Mouse (Mus musculus) telencephalon, adult 2 months (tissue): ENCODE data around the gene Pla2g4e.

Experiments used
- DNase-seq: peaks from one replicate; pipeline ENCODE4 v3.0.0-alpha.2; 2011; ENCODE audit warnings: low read depth, low spot score

The Pla2g4e gene

GRCm38 (mm10) chr2:120157606-120158005 is 87.5 kb downstream of the Pla2g4e start:
- no peak for DNase-seq

GRCm38 (mm10) chr2:120154361-120154894 is 90.7 kb downstream of the Pla2g4e start, which contains the start of gene Ehd4:
Ehd4 (minus strand) TSS chr2:120154606.
- DNase-seq, result peak; percentile 94

GRCm38 (mm10) chr2:120153586-120154360 is 91.4 kb downstream of the Pla2g4e start:
- no peak for DNase-seq

GRCm38 (mm10) chr2:120150571-120150970 is 94.6 kb downstream of the Pla2g4e start:
- DNase-seq, result no peak

GRCm38 (mm10) chr2:120149634-120150033 is 95.5 kb downstream of the Pla2g4e start:
- no peak for DNase-seq

- no peak for DNase-seq
Measured at GRCm38 (mm10) chr2:120147999-120148398, 97.1 kb downstream of the Pla2g4e start.

GRCm38 (mm10) chr2:120147364-120147763 is 97.8 kb downstream of the Pla2g4e start:
- DNase-seq, result no peak

- no peak for DNase-seq
Measured at GRCm38 (mm10) chr2:120146543-120146942, 98.6 kb downstream of the Pla2g4e start.

- DNase-seq, result no peak
Measured at GRCm38 (mm10) chr2:120144390-120144789, 100.7 kb downstream of the Pla2g4e start.

GRCm38 (mm10) chr2:120142336-120142735 is 102.8 kb downstream of the Pla2g4e start:
- no peak for DNase-seq

- DNase-seq, result no peak
Measured at GRCm38 (mm10) chr2:120141671-120142070, 103.5 kb downstream of the Pla2g4e start.

- DNase-seq, result no peak
Measured at GRCm38 (mm10) chr2:120140326-120140725, 104.8 kb downstream of the Pla2g4e start.

- no peak for DNase-seq
Measured at GRCm38 (mm10) chr2:120139091-120139490, 106.0 kb downstream of the Pla2g4e start.

- DNase-seq, result no peak
Measured at GRCm38 (mm10) chr2:120137281-120137680, 107.9 kb downstream of the Pla2g4e start.

GRCm38 (mm10) chr2:120134453-120135075 is 110.6 kb downstream of the Pla2g4e start:
- no peak for DNase-seq

- DNase-seq, result no peak
Measured at GRCm38 (mm10) chr2:120131881-120132280, 113.3 kb downstream of the Pla2g4e start.

GRCm38 (mm10) chr2:120129252-120129908 is 115.8 kb downstream of the Pla2g4e start:
- no peak for DNase-seq

GRCm38 (mm10) chr2:120128611-120129051 is 116.5 kb downstream of the Pla2g4e start:
- DNase-seq, result no peak

GRCm38 (mm10) chr2:120128011-120128410 is 117.1 kb downstream of the Pla2g4e start:
- no peak for DNase-seq

GRCm38 (mm10) chr2:120126901-120127300 is 118.2 kb downstream of the Pla2g4e start:
- DNase-seq, result no peak

GRCm38 (mm10) chr2:120126408-120126807 is 118.7 kb downstream of the Pla2g4e start:
- no peak for DNase-seq

- DNase-seq, result no peak
Measured at GRCm38 (mm10) chr2:120125461-120125860, 119.7 kb downstream of the Pla2g4e start.
